Mouse (Mus musculus) midbrain, embryonic 15.5 days (tissue): Measurements from ENCODE around the gene Cnbd2. TPM values are rescaled to one million over a fixed set of nuclear protein-coding genes. Genes with fewer than 3 reads are reported as not detected.

Source experiments
- ATAC-seq: fragments of 200-750 bp; cut with Nextera tagmentation; replicated peaks from 2 replicates; pipeline ENCODE4 v1.8.0; 2017; ENCODE audit warnings: moderate TSS enrichment
- H3K27ac ChIP-seq: fragments of 300-500 bp; sonication (generic); 2 replicates; pipeline ENCODE4 v1.5.1; 2015; ENCODE audit warnings: mild to moderate bottlenecking, inconsistent platforms
- H3K27me3 ChIP-seq: fragments of 300-500 bp; sonication (generic); replicated peaks from 2 replicates; pipeline ENCODE4 v1.6.1; 2015; ENCODE audit warnings: inconsistent platforms
- H3K36me3 ChIP-seq: fragments of 300-500 bp; sonication (generic); replicated peaks from 2 replicates; pipeline ENCODE4 v1.6.1; 2015; ENCODE audit warnings: inconsistent platforms
- H3K4me1 ChIP-seq: fragments of 300-500 bp; sonication (generic); 2 replicates; pipeline ENCODE4 v1.6.1; 2015; ENCODE audit warnings: inconsistent platforms
- H3K4me2 ChIP-seq: fragments of 300-500 bp; sonication (generic); 2 replicates; pipeline ENCODE4 v1.6.1; 2015; ENCODE audit warnings: inconsistent platforms, mild to moderate bottlenecking, moderate library complexity
- H3K4me3 ChIP-seq: fragments of 300-500 bp; sonication (generic); 2 replicates; pipeline ENCODE4 v1.5.1; 2015; ENCODE audit warnings: mild to moderate bottlenecking, inconsistent platforms
- H3K9ac ChIP-seq: fragments of 300-500 bp; sonication (generic); 2 replicates; pipeline ENCODE4 v1.6.1; 2015; ENCODE audit warnings: mild to moderate bottlenecking, inconsistent platforms
- H3K9me3 ChIP-seq: fragments of 300-500 bp; sonication (generic); 2 replicates; pipeline ENCODE4 v1.6.1; 2016; ENCODE audit warnings: inconsistent platforms
- WGBS: fragments of 180-500 bp; shearing (Covaris S2); methylation state at CpG from one replicate; pipeline ENCODE4 v1.1.7; 2015; ENCODE audit warnings: mixed read lengths; 5-methylcytosine and 5-hydroxymethylcytosine counted together
- polyA plus RNA-seq: library from polyadenylated mRNA; unstranded; fragments of >200 nt; fragmentation: Nextera tagmentation; extraction: Ambion mirVana; gene quantifications from 2 replicates; pipeline ENCODE4 v1.2.1, GENCODE M21; 2015

Gene Cnbd2
- polyA plus RNA-seq, 1 experiment from 2014 or later: 8.0 TPM

DNA sequence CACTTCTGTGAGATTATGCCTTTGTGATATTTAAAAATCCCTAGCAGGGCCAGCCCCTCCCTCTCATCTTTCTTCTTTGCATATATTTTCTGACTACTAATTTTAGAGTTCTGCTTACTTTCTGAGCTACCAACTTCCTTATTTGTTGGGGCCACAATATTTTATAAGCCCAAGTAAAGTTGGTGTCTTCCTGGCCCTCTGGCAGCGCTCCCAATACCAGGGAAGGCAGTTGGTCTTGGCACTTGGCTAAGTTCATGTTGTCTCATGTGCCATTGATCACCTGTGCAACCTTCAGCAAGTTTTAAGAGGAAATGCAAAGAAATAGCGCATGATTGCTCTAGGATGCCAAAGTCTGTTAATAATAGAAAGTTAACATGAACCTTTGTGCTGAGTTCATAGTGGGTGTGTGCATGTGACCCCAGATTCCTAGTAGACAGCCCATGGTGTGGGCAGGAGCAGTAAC lies 16.5 kb upstream of the Cnbd2 start:
- peaks cover 25% of the 10 kb centered on the region for H3K36me3 ChIP-seq
- WGBS: 96% methylated on average over 2 of the region's 2 CpGs
- H3K27ac ChIP-seq: no peak overlapping the region
- ATAC-seq: no peak
- H3K9me3 ChIP-seq: no peaks in the 10 kb centered on the region
- H3K4me1 ChIP-seq: no peaks in the 10 kb centered on the region
- no peak overlapping the region for H3K4me3 ChIP-seq
- H3K4me2 ChIP-seq: no peak overlapping the region
- no peak overlapping the region for H3K9ac ChIP-seq
- H3K27me3 ChIP-seq: no peaks in the 10 kb centered on the region

GRCm38 (mm10) chr2:156296190-156296589 lies 15.9 kb upstream of the Cnbd2 start:
- 98% methylated on average over 3 of the region's 3 CpGs for WGBS
- Histone ChIP-seq H3K4me3 (no peak overlapping the region), H3K9ac (no peak overlapping the region), H3K9me3 (no peaks in the 10 kb centered on the region), H3K36me3 (peaks cover 20% of the 10 kb centered on the region), H3K27ac (no peak overlapping the region), H3K4me1 (no peaks in the 10 kb centered on the region), H3K4me2 (no peak overlapping the region), H3K27me3 (no peaks in the 10 kb centered on the region)
- no peak for ATAC-seq

GRCm38 (mm10) chr2:156297653-156298052 lies 14.4 kb upstream of the Cnbd2 start:
- WGBS: 93% methylated on average over 3 of the region's 3 CpGs
- H3K4me2 ChIP-seq: no peak overlapping the region
- no peaks in the 10 kb centered on the region for H3K4me1 ChIP-seq
- no peak overlapping the region for H3K4me3 ChIP-seq
- no peaks in the 10 kb centered on the region for H3K27me3 ChIP-seq
- ATAC-seq: no peak
- no peak overlapping the region for H3K9ac ChIP-seq
- H3K27ac ChIP-seq: no peak overlapping the region
- no peaks in the 10 kb centered on the region for H3K9me3 ChIP-seq
- peaks cover 22% of the 10 kb centered on the region for H3K36me3 ChIP-seq

GRCm38 (mm10) chr2:156298458-156298857 lies 13.6 kb upstream of the Cnbd2 start:
- Histone ChIP-seq H3K36me3 (peaks cover 17% of the 10 kb centered on the region; the same call in 1 of the 2 replicates), H3K9me3 (no peaks in the 10 kb centered on the region), H3K4me1 (no peaks in the 10 kb centered on the region), H3K4me2 (no peak overlapping the region), H3K4me3 (no peak overlapping the region), H3K27ac (no peak overlapping the region), H3K27me3 (no peaks in the 10 kb centered on the region), H3K9ac (no peak overlapping the region)
- WGBS: 89% methylated on average over 7 of the region's 7 CpGs
- ATAC-seq: no peak

GRCm38 (mm10) chr2:156302063-156302462 lies 10.0 kb upstream of the Cnbd2 start:
- H3K4me1 ChIP-seq: no peaks in the 10 kb centered on the region
- H3K36me3 ChIP-seq: peaks cover 28% of the 10 kb centered on the region; the same call in 1 of the 2 replicates
- no peak overlapping the region for H3K4me3 ChIP-seq
- no peaks in the 10 kb centered on the region for H3K9me3 ChIP-seq
- WGBS: 89% methylated on average over 4 of the region's 4 CpGs
- H3K27ac ChIP-seq: no peak overlapping the region
- no peak overlapping the region for H3K9ac ChIP-seq
- no peak overlapping the region for H3K4me2 ChIP-seq
- ATAC-seq: no peak
- no peaks in the 10 kb centered on the region for H3K27me3 ChIP-seq

GRCm38 (mm10) chr2:156304351-156304750 lies 7.7 kb upstream of the Cnbd2 start:
- Histone ChIP-seq H3K27me3 (no peaks in the 10 kb centered on the region), H3K27ac (no peak overlapping the region), H3K4me3 (no peak overlapping the region), H3K9ac (no peak overlapping the region), H3K9me3 (no peaks in the 10 kb centered on the region), H3K4me2 (no peak overlapping the region), H3K36me3 (peaks cover 23% of the 10 kb centered on the region; the same call in 1 of the 2 replicates), H3K4me1 (no peaks in the 10 kb centered on the region)
- WGBS: 97% methylated on average over 4 of the region's 4 CpGs
- ATAC-seq: no peak

DNA sequence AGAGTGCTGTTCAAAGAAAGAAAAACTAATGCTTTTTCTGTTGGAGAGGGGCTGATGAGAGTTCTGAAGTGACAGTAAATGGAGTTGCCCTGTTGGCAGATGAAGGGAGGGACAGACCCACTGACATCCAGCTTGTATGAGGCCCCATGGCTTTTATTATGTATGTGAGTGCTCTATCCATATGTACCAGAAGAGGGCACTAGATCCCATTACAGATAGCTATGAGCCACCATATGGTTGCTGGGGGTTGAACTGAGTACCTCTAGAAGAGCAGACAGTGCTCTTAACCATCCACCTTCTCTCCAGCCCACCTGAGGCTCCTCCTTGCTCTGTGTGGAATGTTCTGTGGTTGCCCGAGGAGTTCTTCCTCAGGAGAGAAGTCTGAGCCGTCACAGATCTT lies 6.3 kb upstream of the Cnbd2 start:
- H3K9ac ChIP-seq: no peak overlapping the region
- no peaks in the 10 kb centered on the region for H3K9me3 ChIP-seq
- H3K4me3 ChIP-seq: no peak overlapping the region
- H3K27me3 ChIP-seq: no peaks in the 10 kb centered on the region
- H3K36me3 ChIP-seq: peaks cover 23% of the 10 kb centered on the region; the same call in 1 of the 2 replicates
- ATAC-seq: no peak
- 89% methylated on average over 2 of the region's 2 CpGs for WGBS
- peaks cover 3% of the 10 kb centered on the region for H3K4me1 ChIP-seq
- H3K4me2 ChIP-seq: no peak overlapping the region
- no peak overlapping the region for H3K27ac ChIP-seq

- Histone ChIP-seq H3K4me2 (no peak overlapping the region), H3K9me3 (no peaks in the 10 kb centered on the region), H3K27me3 (no peaks in the 10 kb centered on the region), H3K27ac (no peak overlapping the region), H3K36me3 (peaks cover 23% of the 10 kb centered on the region; the same call in 1 of the 2 replicates), H3K4me3 (no peak overlapping the region), H3K4me1 (peaks cover 11% of the 10 kb centered on the region), H3K9ac (no peak overlapping the region)
- 50% methylated on average over 5 of the region's 5 CpGs for WGBS
- ATAC-seq: no peak
These were observed 4.8 kb upstream of the Cnbd2 start for GRCm38 (mm10) chr2:156307261-156307660.

GRCm38 (mm10) chr2:156309948-156310347 lies 2.2 kb upstream of the Cnbd2 start:
- Histone ChIP-seq H3K9me3 (no peaks in the 10 kb centered on the region), H3K4me2 (no peak overlapping the region), H3K36me3 (peaks cover 4% of the 10 kb centered on the region; the same call in 1 of the 2 replicates), H3K27ac (no peak overlapping the region), H3K27me3 (no peaks in the 10 kb centered on the region), H3K4me1 (peaks cover 18% of the 10 kb centered on the region), H3K9ac (no peak overlapping the region), H3K4me3 (no peak overlapping the region)
- no peak for ATAC-seq
- 98% methylated on average over 5 of the region's 5 CpGs for WGBS

GRCm38 (mm10) chr2:156310455-156310854 lies 1.6 kb upstream of the Cnbd2 start:
- no peaks in the 10 kb centered on the region for H3K9me3 ChIP-seq
- H3K9ac ChIP-seq: no peak overlapping the region
- H3K4me3 ChIP-seq: no peak overlapping the region
- H3K4me2 ChIP-seq: no peak overlapping the region
- H3K36me3 ChIP-seq: no peaks in the 10 kb centered on the region
- H3K27me3 ChIP-seq: no peaks in the 10 kb centered on the region
- H3K4me1 ChIP-seq: peaks cover 18% of the 10 kb centered on the region
- ATAC-seq: no peak
- no peak overlapping the region for H3K27ac ChIP-seq
- WGBS: 94% methylated on average over 5 of the region's 5 CpGs

GRCm38 (mm10) chr2:156310945-156311344 lies 1.2 kb upstream of the Cnbd2 start:
- Histone ChIP-seq H3K27me3 (no peaks in the 10 kb centered on the region), H3K4me1 (peaks cover 18% of the 10 kb centered on the region), H3K36me3 (no peaks in the 10 kb centered on the region), H3K27ac (peak overlapping the region; percentile 93; the same call in 1 of the 2 replicates), H3K4me3 (peak overlapping the region; percentile 92; the same call in 1 of the 2 replicates), H3K9me3 (no peaks in the 10 kb centered on the region), H3K9ac (no peak overlapping the region), H3K4me2 (peak overlapping the region; percentile 86)
- WGBS: 93% methylated on average over 5 of the region's 5 CpGs
- ATAC-seq: no peak

GRCm38 (mm10) chr2:156311441-156311840 lies 658 bp upstream of the Cnbd2 start:
- H3K36me3 ChIP-seq: no peaks in the 10 kb centered on the region
- no peak for ATAC-seq
- peaks cover 18% of the 10 kb centered on the region for H3K4me1 ChIP-seq
- H3K27me3 ChIP-seq: no peaks in the 10 kb centered on the region
- peak overlapping the region; percentile 96 for H3K9ac ChIP-seq
- peak overlapping the region; percentile 93 for H3K27ac ChIP-seq
- H3K4me3 ChIP-seq: peak overlapping the region; percentile 92
- peak overlapping the region; percentile 86 for H3K4me2 ChIP-seq
- 19% methylated on average over 8 of the region's 8 CpGs for WGBS
- H3K9me3 ChIP-seq: no peaks in the 10 kb centered on the region

- no peaks in the 10 kb centered on the region for H3K27me3 ChIP-seq
- H3K4me2 ChIP-seq: peak overlapping the region; percentile 86
- under 1% methylated on average over 53 of the region's 53 CpGs for WGBS
- no peaks in the 10 kb centered on the region for H3K9me3 ChIP-seq
- no peaks in the 10 kb centered on the region for H3K36me3 ChIP-seq
- peak overlapping the region; percentile 96 for H3K9ac ChIP-seq
- H3K27ac ChIP-seq: peak overlapping the region; percentile 93
- peak; percentile 46 for ATAC-seq
- H3K4me1 ChIP-seq: peaks cover 18% of the 10 kb centered on the region
- H3K4me3 ChIP-seq: peak overlapping the region; percentile 92
These were observed 233 bp upstream of the Cnbd2 start for GRCm38 (mm10) chr2:156311841-156312291.
